Mouse (Mus musculus) 3134 (cell line): ENCODE data around the gene Tmem8.
"Not testable (repeated sequence)": the region's sequence is repeated elsewhere in the genome, so short reads cannot be mapped to it uniquely, and the experiment has no call there.

Experiments
- DNase-seq: peaks from one replicate; pipeline ENCODE4 v3.0.0-alpha.2; 2011; ENCODE audit warnings: low spot score; ENCODE audit not compliant: insufficient read length; ENCODE audit errors: extremely low read depth

Gene Tmem8

GRCm38 (mm10) chr17:26113181-26113948 lies at the start of gene Tmem8:
Gene Tmem8 (plus strand): TSS chr17:26113299.
- DNase-seq: peak; percentile 81

- no peak for DNase-seq
Measured at GRCm38 (mm10) chr17:26064916-26065315, 48.2 kb upstream of the Tmem8 start.

- DNase-seq: no peak
Measured at GRCm38 (mm10) chr17:26066488-26067020, 46.5 kb upstream of the Tmem8 start.

GRCm38 (mm10) chr17:26068024-26068830 lies 44.9 kb upstream of the Tmem8 start:
- DNase-seq: no peak

- peak; percentile 98 for DNase-seq
Measured at GRCm38 (mm10) chr17:26068831-26069739, 44.0 kb upstream of the Tmem8 start, which contains the start of gene Rab11fip3. Gene Rab11fip3 (minus strand): TSS chr17:26069555.

- no peak for DNase-seq
Measured at GRCm38 (mm10) chr17:26070136-26070535, 43.0 kb upstream of the Tmem8 start.

- no peak for DNase-seq
Measured at GRCm38 (mm10) chr17:26075246-26075645, 37.9 kb upstream of the Tmem8 start.

GRCm38 (mm10) chr17:26078851-26079250 lies 34.2 kb upstream of the Tmem8 start:
- no peak for DNase-seq

GRCm38 (mm10) chr17:26080867-26081266 lies 32.2 kb upstream of the Tmem8 start:
- no peak for DNase-seq

- DNase-seq: no peak
Measured at GRCm38 (mm10) chr17:26087059-26087564, 26.0 kb upstream of the Tmem8 start.

- peak; percentile 93 for DNase-seq
Measured at GRCm38 (mm10) chr17:26089905-26090632, 23.0 kb upstream of the Tmem8 start, which contains the start of gene Decr2. Gene Decr2 (minus strand): TSS chr17:26090337.

GRCm38 (mm10) chr17:26094531-26095110 lies 18.5 kb upstream of the Tmem8 start:
- no peak for DNase-seq

- no peak for DNase-seq
Measured at GRCm38 (mm10) chr17:26095121-26095740, 17.9 kb upstream of the Tmem8 start, which contains the start of gene Nme4. Gene Nme4 (minus strand): TSS chr17:26095602.

- DNase-seq: no peak
Measured at GRCm38 (mm10) chr17:26098461-26098860, 14.6 kb upstream of the Tmem8 start.

GRCm38 (mm10) chr17:26099316-26099715 lies 13.8 kb upstream of the Tmem8 start:
- DNase-seq: not testable (repeated sequence)

GRCm38 (mm10) chr17:26100166-26100565 lies 12.9 kb upstream of the Tmem8 start:
- no peak for DNase-seq

- peak; percentile 72 for DNase-seq
Measured at GRCm38 (mm10) chr17:26101478-26101877, 11.6 kb upstream of the Tmem8 start.

GRCm38 (mm10) chr17:26105619-26106018 lies 7.5 kb upstream of the Tmem8 start:
- DNase-seq: no peak

GRCm38 (mm10) chr17:26110156-26110555 lies 2.9 kb upstream of the Tmem8 start:
- no peak for DNase-seq
